Mouse (Mus musculus) midbrain, embryonic 10.5 days (tissue): Measurements from ENCODE around the gene Ctsh. TPM values are rescaled to one million over a fixed set of nuclear protein-coding genes. Genes with fewer than 3 reads are reported as not detected.
A peak's percentile ranks its signal among the peaks of the same experiment; 100 is the strongest.

Experiments
- DNase-seq: peaks from one replicate; pipeline ENCODE4 v3.0.0-alpha.2; 2017; ENCODE audit warnings: low spot score
- H3K27ac ChIP-seq: fragments of 300-500 bp; sonication (generic); replicated peaks from 2 replicates; pipeline ENCODE4 v1.5.1; 2016; ENCODE audit warnings: mild to moderate bottlenecking
- H3K27me3 ChIP-seq: fragments of 300-500 bp; sonication (generic); 2 replicates; pipeline ENCODE4 v1.6.1; 2016; ENCODE audit warnings: low read depth, mild to moderate bottlenecking; ENCODE audit not compliant: poor library complexity, severe bottlenecking
- H3K36me3 ChIP-seq: fragments of 300-500 bp; sonication (generic); 2 replicates; pipeline ENCODE4 v1.6.1; 2016; ENCODE audit warnings: mild to moderate bottlenecking, moderate library complexity
- H3K4me1 ChIP-seq: fragments of 300-500 bp; sonication (generic); 2 replicates; pipeline ENCODE4 v1.6.1; 2016
- H3K4me3 ChIP-seq: fragments of 300-500 bp; sonication (generic); 2 replicates; pipeline ENCODE4 v1.5.1; 2016; ENCODE audit warnings: mild to moderate bottlenecking, moderate library complexity
- H3K9me3 ChIP-seq: fragments of 300-500 bp; sonication (generic); replicated peaks from 2 replicates; pipeline ENCODE4 v1.6.1; 2016; ENCODE audit warnings: mild to moderate bottlenecking
- WGBS: fragments of 180-500 bp; shearing (Covaris S2); methylation state at CpG from one replicate; pipeline ENCODE4 v1.1.7; 2016; 5-methylcytosine and 5-hydroxymethylcytosine counted together
- polyA plus RNA-seq: library from polyadenylated mRNA; unstranded; fragments of >200 nt; fragmentation: Nextera tagmentation; extraction: Ambion mirVana; gene quantifications from 2 replicates; pipeline ENCODE4 v1.2.1, GENCODE M21; 2016

Gene Ctsh
- polyA plus RNA-seq, 1 experiment from 2014 or later, result 7.0 TPM

- peaks cover 100% of the 10 kb centered on the region for H3K36me3 ChIP-seq
- H3K4me1 ChIP-seq, result no peaks in the 10 kb centered on the region
- no peak for DNase-seq
- H3K4me3 ChIP-seq, result no peak overlapping the region
- no peaks in the 10 kb centered on the region for H3K9me3 ChIP-seq
- H3K27ac ChIP-seq, result no peak overlapping the region
- WGBS, result 89% methylated on average over 5 of the region's 5 CpGs
- H3K27me3 ChIP-seq, result no peaks in the 10 kb centered on the region
These were observed 45.0 kb downstream of the Ctsh start for GRCm38 (mm10) chr9:90098934-90099333.

- no peaks in the 10 kb centered on the region for H3K27me3 ChIP-seq
- no peak overlapping the region for H3K4me3 ChIP-seq
- no peak overlapping the region for H3K27ac ChIP-seq
- no peaks in the 10 kb centered on the region for H3K4me1 ChIP-seq
- WGBS, result 84% methylated on average over 2 of the region's 2 CpGs
- DNase-seq, result no peak
- H3K36me3 ChIP-seq, result peaks cover 100% of the 10 kb centered on the region
- H3K9me3 ChIP-seq, result no peaks in the 10 kb centered on the region
These were observed 46.8 kb downstream of the Ctsh start for GRCm38 (mm10) chr9:90100760-90101159.

- no peaks in the 10 kb centered on the region for H3K9me3 ChIP-seq
- no peak overlapping the region for H3K4me3 ChIP-seq
- no peak overlapping the region for H3K27ac ChIP-seq
- WGBS, result 94% methylated on average over 1 of the region's 1 CpGs
- no peaks in the 10 kb centered on the region for H3K4me1 ChIP-seq
- DNase-seq, result no peak
- H3K36me3 ChIP-seq, result peaks cover 96% of the 10 kb centered on the region
- no peaks in the 10 kb centered on the region for H3K27me3 ChIP-seq
These were observed 51.5 kb downstream of the Ctsh start for GRCm38 (mm10) chr9:90105462-90105861.

- no peak for DNase-seq
- 95% methylated on average over 1 of the region's 1 CpGs for WGBS
- Histone ChIP-seq H3K27ac (no peak overlapping the region), H3K4me3 (no peak overlapping the region), H3K27me3 (no peaks in the 10 kb centered on the region), H3K9me3 (no peaks in the 10 kb centered on the region), H3K36me3 (peaks cover 81% of the 10 kb centered on the region), H3K4me1 (peaks cover 5% of the 10 kb centered on the region)
These were observed 53.0 kb downstream of the Ctsh start for GRCm38 (mm10) chr9:90106915-90107314.

GRCm38 (mm10) chr9:90108272-90108671 is 54.3 kb downstream of the Ctsh start:
- Histone ChIP-seq H3K4me1 (peaks cover 17% of the 10 kb centered on the region), H3K9me3 (no peaks in the 10 kb centered on the region), H3K36me3 (peaks cover 68% of the 10 kb centered on the region), H3K27ac (no peak overlapping the region), H3K27me3 (no peaks in the 10 kb centered on the region), H3K4me3 (no peak overlapping the region)
- DNase-seq, result no peak

- 92% methylated on average over 6 of the region's 6 CpGs for WGBS
- no peak for DNase-seq
- H3K27ac ChIP-seq, result no peak overlapping the region
- H3K9me3 ChIP-seq, result no peaks in the 10 kb centered on the region
- H3K27me3 ChIP-seq, result no peaks in the 10 kb centered on the region
- H3K4me1 ChIP-seq, result peaks cover 17% of the 10 kb centered on the region
- H3K36me3 ChIP-seq, result peaks cover 57% of the 10 kb centered on the region
- no peak overlapping the region for H3K4me3 ChIP-seq
These were observed 55.4 kb downstream of the Ctsh start for GRCm38 (mm10) chr9:90109386-90109785.

GRCm38 (mm10) chr9:90113151-90113550 is 59.2 kb downstream of the Ctsh start:
- 4% methylated on average over 13 of the region's 13 CpGs for WGBS
- Histone ChIP-seq H3K4me1 (peaks cover 23% of the 10 kb centered on the region), H3K9me3 (no peaks in the 10 kb centered on the region), H3K27ac (peak overlapping the region; percentile 98), H3K4me3 (peak overlapping the region; percentile 71), H3K27me3 (no peaks in the 10 kb centered on the region), H3K36me3 (peaks cover 19% of the 10 kb centered on the region)
- no peak for DNase-seq

GRCm38 (mm10) chr9:90113651-90114566 is 60.0 kb downstream of the Ctsh start:
- H3K27me3 ChIP-seq, result no peaks in the 10 kb centered on the region
- H3K4me3 ChIP-seq, result peak overlapping the region; percentile 71
- DNase-seq, result peak; percentile 87
- H3K4me1 ChIP-seq, result peaks cover 23% of the 10 kb centered on the region
- H3K27ac ChIP-seq, result peak overlapping the region; percentile 98
- no peaks in the 10 kb centered on the region for H3K9me3 ChIP-seq
- under 1% methylated on average over 82 of the region's 82 CpGs for WGBS
- peaks cover 12% of the 10 kb centered on the region for H3K36me3 ChIP-seq

- WGBS, result 3% methylated on average over 39 of the region's 40 CpGs
- Histone ChIP-seq H3K4me1 (peaks cover 23% of the 10 kb centered on the region), H3K4me3 (peak within 1 kb of the TSS; percentile 71), H3K9me3 (no peaks in the 10 kb centered on the region), H3K27ac (peak within 1 kb of the TSS; percentile 98), H3K36me3 (peaks cover 3% of the 10 kb centered on the region), H3K27me3 (no peaks in the 10 kb centered on the region)
- peak; percentile 99 for DNase-seq
These were observed 60.8 kb downstream of the Ctsh start, which contains the start of gene Morf4l1 for GRCm38 (mm10) chr9:90114567-90115307. TSS of gene Morf4l1 (minus strand) at chr9:90114774.

GRCm38 (mm10) chr9:90115308-90115700 is 61.4 kb downstream of the Ctsh start:
- Histone ChIP-seq H3K4me1 (peaks cover 23% of the 10 kb centered on the region), H3K4me3 (peak overlapping the region; percentile 71), H3K36me3 (no peaks in the 10 kb centered on the region), H3K27ac (peak overlapping the region; percentile 98), H3K27me3 (no peaks in the 10 kb centered on the region), H3K9me3 (no peaks in the 10 kb centered on the region)
- no peak for DNase-seq

GRCm38 (mm10) chr9:90117234-90117633 is 63.3 kb downstream of the Ctsh start:
- H3K9me3 ChIP-seq, result no peaks in the 10 kb centered on the region
- H3K27ac ChIP-seq, result no peak overlapping the region
- H3K4me1 ChIP-seq, result peaks cover 15% of the 10 kb centered on the region

GRCm38 (mm10) chr9:90122246-90122740 is 68.3 kb downstream of the Ctsh start:
- H3K27ac ChIP-seq, result no peak overlapping the region
- WGBS, result 75% methylated on average over 4 of the region's 4 CpGs
- H3K4me1 ChIP-seq, result peaks cover 13% of the 10 kb centered on the region
- DNase-seq, result no peak
- H3K27me3 ChIP-seq, result no peaks in the 10 kb centered on the region
- H3K9me3 ChIP-seq, result no peaks in the 10 kb centered on the region
- H3K36me3 ChIP-seq, result no peaks in the 10 kb centered on the region
- H3K4me3 ChIP-seq, result no peak overlapping the region

More at GRCm38 (mm10) chr9:90117234-90117633, 63.3 kb downstream of the Ctsh start:
- no peak for DNase-seq
- H3K27me3 ChIP-seq, result no peaks in the 10 kb centered on the region
- H3K36me3 ChIP-seq, result no peaks in the 10 kb centered on the region
- no peak overlapping the region for H3K4me3 ChIP-seq
